Mouse (Mus musculus): ENCODE data around the gene Ttll3. TPM values are rescaled to one million over a fixed set of nuclear protein-coding genes. Genes with fewer than 3 reads are reported as not detected.

Gene Ttll3
- polyA plus RNA-seq, 1 experiment from 2014 or later: 4.8 TPM

DNA sequence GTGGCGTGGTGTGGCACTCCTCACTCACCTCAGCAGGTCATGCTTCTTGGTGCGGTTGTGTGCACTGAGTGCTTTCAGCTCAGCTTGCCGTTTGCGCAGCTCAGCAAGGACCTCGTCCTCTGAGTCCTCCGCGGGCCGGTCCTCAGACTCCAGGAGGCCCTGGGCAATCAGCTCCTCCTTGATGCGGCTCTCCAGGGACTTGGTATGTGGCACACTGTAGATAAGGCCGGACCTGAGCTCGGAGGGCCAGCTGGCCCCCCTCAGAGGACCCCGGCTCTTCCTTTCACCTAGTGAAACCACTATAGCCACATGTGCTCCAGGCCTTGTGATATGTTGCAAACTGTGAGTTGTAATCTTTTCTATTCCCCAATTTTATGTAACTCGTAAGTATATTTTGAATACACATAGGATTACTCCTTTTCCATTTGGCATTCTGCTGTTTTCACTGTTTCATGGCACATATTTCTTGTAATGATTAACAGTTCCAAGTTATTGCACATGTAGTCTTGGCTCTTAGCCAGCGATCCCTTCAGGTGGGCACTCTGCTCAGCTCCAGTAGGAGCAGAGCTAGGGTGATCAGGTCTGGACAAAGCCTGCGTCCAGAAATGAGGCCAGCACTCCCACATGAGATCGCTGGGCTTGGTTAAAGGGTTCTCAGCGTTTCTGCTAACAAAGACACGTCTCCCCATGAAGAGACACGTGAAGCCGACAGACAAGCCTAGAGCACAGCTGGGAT is 18.7 kb upstream of the Ttll3 start:
- no peak overlapping the region for H3K27ac ChIP-seq (ENCODE audit: low read length)
- peaks cover 27% of the 10 kb centered on the region for H3K36me3 ChIP-seq (ENCODE audit: control insufficient read depth, insufficient read depth, low read length)
- H3K27me3 ChIP-seq (ENCODE audit: control insufficient read depth, insufficient read depth, low read depth, low read length): no peaks in the 10 kb centered on the region
- 80% methylated on average over 20 of the region's 20 CpGs for WGBS
- ATAC-seq (ENCODE audit: low read depth): peak; percentile 51; the same call in 1 of the 2 replicates
- H3K9ac ChIP-seq (ENCODE audit: low read length): no peak overlapping the region
- no peak overlapping the region for H3K4me2 ChIP-seq (ENCODE audit: low read depth, low read length)
- H3K9me3 ChIP-seq (ENCODE audit: control insufficient read depth, low read length): no peaks in the 10 kb centered on the region
- no peaks in the 10 kb centered on the region for H3K4me1 ChIP-seq (replicated peaks; ENCODE audit: control insufficient read depth, insufficient read depth, low read length)
- H3K4me3 ChIP-seq (ENCODE audit: low read length): no peak overlapping the region

DNA sequence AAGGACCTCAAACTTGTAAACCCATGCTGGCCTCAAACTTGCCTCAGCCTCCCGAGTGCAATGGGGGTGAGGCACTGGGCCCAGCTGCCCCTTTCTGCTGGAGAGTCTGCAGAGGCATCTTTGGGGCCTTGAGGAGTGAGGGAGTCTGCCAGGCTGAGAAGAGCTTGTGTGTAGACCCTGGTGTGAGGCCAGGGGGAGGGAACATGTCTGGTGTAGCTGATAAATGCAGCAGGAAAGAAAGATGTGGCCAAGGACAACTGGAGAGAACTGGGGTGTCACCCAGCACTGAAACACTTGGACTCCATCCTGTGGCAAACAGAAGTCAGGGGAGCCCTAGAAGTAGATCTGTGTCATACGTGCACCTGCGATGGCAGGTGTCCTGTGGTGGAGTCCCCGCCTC is 15.6 kb upstream of the Ttll3 start:
- H3K9me3 ChIP-seq (ENCODE audit: control insufficient read depth, low read length): no peaks in the 10 kb centered on the region
- H3K9ac ChIP-seq (ENCODE audit: low read length): no peak overlapping the region
- H3K4me1 ChIP-seq (replicated peaks; ENCODE audit: control insufficient read depth, insufficient read depth, low read length): no peaks in the 10 kb centered on the region; the same call in 1 of the 2 replicates
- WGBS: 93% methylated on average over 4 of the region's 4 CpGs
- ATAC-seq (ENCODE audit: low read depth): no peak
- no peaks in the 10 kb centered on the region for H3K27me3 ChIP-seq (ENCODE audit: control insufficient read depth, insufficient read depth, low read depth, low read length)
- H3K36me3 ChIP-seq (ENCODE audit: control insufficient read depth, insufficient read depth, low read length): peaks cover 30% of the 10 kb centered on the region
- no peak overlapping the region for H3K4me2 ChIP-seq (ENCODE audit: low read depth, low read length)
- H3K27ac ChIP-seq (ENCODE audit: low read length): no peak overlapping the region
- no peak overlapping the region for H3K4me3 ChIP-seq (ENCODE audit: low read length)

GRCm38 (mm10) chr6:113377172-113377495 is 11.9 kb upstream of the Ttll3 start:
- peaks cover 12% of the 10 kb centered on the region for H3K4me1 ChIP-seq (replicated peaks; ENCODE audit: control insufficient read depth, insufficient read depth, low read length)
- peak overlapping the region; percentile 96 for H3K4me2 ChIP-seq (ENCODE audit: low read depth, low read length)
- no peaks in the 10 kb centered on the region for H3K27me3 ChIP-seq (ENCODE audit: control insufficient read depth, insufficient read depth, low read depth, low read length)
- H3K36me3 ChIP-seq (ENCODE audit: control insufficient read depth, insufficient read depth, low read length): peaks cover 36% of the 10 kb centered on the region
- 6% methylated on average over 7 of the region's 7 CpGs for WGBS
- peak overlapping the region; percentile 96 for H3K9ac ChIP-seq (ENCODE audit: low read length)
- H3K9me3 ChIP-seq (ENCODE audit: control insufficient read depth, low read length): no peaks in the 10 kb centered on the region
- peak overlapping the region; percentile 99 for H3K27ac ChIP-seq (ENCODE audit: low read length)
- peak overlapping the region; percentile 100 for H3K4me3 ChIP-seq (ENCODE audit: low read length)
- no peak for ATAC-seq (ENCODE audit: low read depth)

- Histone ChIP-seq H3K27ac (ENCODE audit: low read length) (peak within 1 kb of the TSS; percentile 99), H3K27me3 (ENCODE audit: control insufficient read depth, insufficient read depth, low read depth, low read length) (no peaks in the 10 kb centered on the region), H3K4me1 (replicated peaks; ENCODE audit: control insufficient read depth, insufficient read depth, low read length) (peaks cover 12% of the 10 kb centered on the region), H3K36me3 (ENCODE audit: control insufficient read depth, insufficient read depth, low read length) (peaks cover 38% of the 10 kb centered on the region), H3K9ac (ENCODE audit: low read length) (peak within 1 kb of the TSS; percentile 96), H3K4me2 (ENCODE audit: low read depth, low read length) (peak within 1 kb of the TSS; percentile 96), H3K9me3 (ENCODE audit: control insufficient read depth, low read length) (no peaks in the 10 kb centered on the region), H3K4me3 (ENCODE audit: low read length) (peak within 1 kb of the TSS; percentile 100)
- peak; percentile 96 for ATAC-seq (ENCODE audit: low read depth)
- under 1% methylated on average over 59 of the region's 61 CpGs for WGBS
Measured at GRCm38 (mm10) chr6:113377496-113378385, 11.3 kb upstream of the Ttll3 start, which contains the start of the genes Tada3 and Arpc4. Tada3 (minus strand) TSS chr6:113377883. Arpc4 (plus strand) TSS chr6:113378115.

- peak overlapping the region; percentile 96 for H3K4me2 ChIP-seq (ENCODE audit: low read depth, low read length)
- WGBS: 69% methylated on average over 6 of the region's 6 CpGs
- peaks cover 42% of the 10 kb centered on the region for H3K36me3 ChIP-seq (ENCODE audit: control insufficient read depth, insufficient read depth, low read length)
- H3K9me3 ChIP-seq (ENCODE audit: control insufficient read depth, low read length): no peaks in the 10 kb centered on the region
- no peak for ATAC-seq (ENCODE audit: low read depth)
- H3K9ac ChIP-seq (ENCODE audit: low read length): peak overlapping the region; percentile 96
- no peaks in the 10 kb centered on the region for H3K27me3 ChIP-seq (ENCODE audit: control insufficient read depth, insufficient read depth, low read depth, low read length)
- no peak overlapping the region for H3K27ac ChIP-seq (ENCODE audit: low read length)
- H3K4me3 ChIP-seq (ENCODE audit: low read length): peak overlapping the region; percentile 100
- peaks cover 12% of the 10 kb centered on the region for H3K4me1 ChIP-seq (replicated peaks; ENCODE audit: control insufficient read depth, insufficient read depth, low read length)
Measured at GRCm38 (mm10) chr6:113379246-113379645, 9.8 kb upstream of the Ttll3 start.

- H3K9me3 ChIP-seq (ENCODE audit: control insufficient read depth, low read length): no peaks in the 10 kb centered on the region
- peaks cover 12% of the 10 kb centered on the region for H3K4me1 ChIP-seq (replicated peaks; ENCODE audit: control insufficient read depth, insufficient read depth, low read length)
- H3K9ac ChIP-seq (ENCODE audit: low read length): no peak overlapping the region
- H3K27ac ChIP-seq (ENCODE audit: low read length): no peak overlapping the region
- no peak overlapping the region for H3K4me3 ChIP-seq (ENCODE audit: low read length)
- WGBS: 90% methylated on average over 11 of the region's 11 CpGs
- H3K4me2 ChIP-seq (ENCODE audit: low read depth, low read length): no peak overlapping the region
- ATAC-seq (ENCODE audit: low read depth): no peak
- no peaks in the 10 kb centered on the region for H3K27me3 ChIP-seq (ENCODE audit: control insufficient read depth, insufficient read depth, low read depth, low read length)
- peaks cover 45% of the 10 kb centered on the region for H3K36me3 ChIP-seq (ENCODE audit: control insufficient read depth, insufficient read depth, low read length)
Measured at GRCm38 (mm10) chr6:113380480-113380879, 8.6 kb upstream of the Ttll3 start.

GRCm38 (mm10) chr6:113384351-113384927 is 4.6 kb upstream of the Ttll3 start:
- Histone ChIP-seq H3K27ac (ENCODE audit: low read length) (no peak overlapping the region), H3K9me3 (ENCODE audit: control insufficient read depth, low read length) (no peaks in the 10 kb centered on the region), H3K4me3 (ENCODE audit: low read length) (no peak overlapping the region), H3K4me2 (ENCODE audit: low read depth, low read length) (no peak overlapping the region), H3K27me3 (ENCODE audit: control insufficient read depth, insufficient read depth, low read depth, low read length) (no peaks in the 10 kb centered on the region), H3K4me1 (replicated peaks; ENCODE audit: control insufficient read depth, insufficient read depth, low read length) (peaks cover 3% of the 10 kb centered on the region), H3K36me3 (ENCODE audit: control insufficient read depth, insufficient read depth, low read length) (peaks cover 66% of the 10 kb centered on the region), H3K9ac (ENCODE audit: low read length) (no peak overlapping the region)
- no peak for ATAC-seq (ENCODE audit: low read depth)
- 93% methylated on average over 8 of the region's 8 CpGs for WGBS

GRCm38 (mm10) chr6:113385160-113385714 is 3.8 kb upstream of the Ttll3 start:
- Histone ChIP-seq H3K27ac (ENCODE audit: low read length) (no peak overlapping the region), H3K27me3 (ENCODE audit: control insufficient read depth, insufficient read depth, low read depth, low read length) (no peaks in the 10 kb centered on the region), H3K4me2 (ENCODE audit: low read depth, low read length) (no peak overlapping the region), H3K36me3 (ENCODE audit: control insufficient read depth, insufficient read depth, low read length) (peaks cover 72% of the 10 kb centered on the region), H3K4me1 (replicated peaks; ENCODE audit: control insufficient read depth, insufficient read depth, low read length) (no peaks in the 10 kb centered on the region), H3K9ac (ENCODE audit: low read length) (no peak overlapping the region), H3K9me3 (ENCODE audit: control insufficient read depth, low read length) (no peaks in the 10 kb centered on the region), H3K4me3 (ENCODE audit: low read length) (no peak overlapping the region)
- no peak for ATAC-seq (ENCODE audit: low read depth)
- WGBS: 72% methylated on average over 11 of the region's 11 CpGs

- H3K9ac ChIP-seq (ENCODE audit: low read length): no peak overlapping the region
- no peak overlapping the region for H3K27ac ChIP-seq (ENCODE audit: low read length)
- no peaks in the 10 kb centered on the region for H3K4me1 ChIP-seq (replicated peaks; ENCODE audit: control insufficient read depth, insufficient read depth, low read length)
- H3K4me3 ChIP-seq (ENCODE audit: low read length): no peak overlapping the region
- 64% methylated on average over 3 of the region's 3 CpGs for WGBS
- no peak overlapping the region for H3K4me2 ChIP-seq (ENCODE audit: low read depth, low read length)
- no peaks in the 10 kb centered on the region for H3K27me3 ChIP-seq (ENCODE audit: control insufficient read depth, insufficient read depth, low read depth, low read length)
- peaks cover 66% of the 10 kb centered on the region for H3K36me3 ChIP-seq (ENCODE audit: control insufficient read depth, insufficient read depth, low read length)
- ATAC-seq (ENCODE audit: low read depth): no peak
- H3K9me3 ChIP-seq (ENCODE audit: control insufficient read depth, low read length): no peaks in the 10 kb centered on the region
Measured at GRCm38 (mm10) chr6:113386025-113386424, 3.0 kb upstream of the Ttll3 start.
